Mouse (Mus musculus): ENCODE data around the gene Psmd8. TPM values are rescaled to one million over a fixed set of nuclear protein-coding genes. Genes with fewer than 3 reads are reported as not detected.

The Psmd8 gene
- polyA plus RNA-seq, 1 experiment from 2014 or later: 307 TPM

Other genes starting within 250 kb of the Psmd8 start
- 260 and 269 TPM in 2 replicates for gene Actn4, start 218.4 kb downstream of the Psmd8 start, polyA plus RNA-seq (2016; fragmentation: Nextera tagmentation; extraction: Ambion mirVana)
- gene Eif3k, start 198.8 kb downstream of the Psmd8 start, polyA plus RNA-seq (2016; fragmentation: Nextera tagmentation; extraction: Ambion mirVana): 444 and 454 TPM in 2 replicates
- gene Map4k1, start 198.7 kb downstream of the Psmd8 start, polyA plus RNA-seq (2016; fragmentation: Nextera tagmentation; extraction: Ambion mirVana): 11.6 and 14.4 TPM in 2 replicates
- gene Ryr1, start 55.5 kb downstream of the Psmd8 start, polyA plus RNA-seq (2016; fragmentation: Nextera tagmentation; extraction: Ambion mirVana): 1.8 TPM in 2 replicates
- gene Rasgrp4, start 45.9 kb downstream of the Psmd8 start, polyA plus RNA-seq (2016; fragmentation: Nextera tagmentation; extraction: Ambion mirVana): 0.66 and 0.73 TPM in 2 replicates
- 10.8 and 12.3 TPM in 2 replicates for gene Fam98c, start 24.5 kb downstream of the Psmd8 start, polyA plus RNA-seq (2016; fragmentation: Nextera tagmentation; extraction: Ambion mirVana)
- 0.48 and 0.55 TPM in 2 replicates for gene Ggn, start 10.5 kb downstream of the Psmd8 start, polyA plus RNA-seq (2016; fragmentation: Nextera tagmentation; extraction: Ambion mirVana)
- gene Spred3, start 10.3 kb downstream of the Psmd8 start, polyA plus RNA-seq (2016; fragmentation: Nextera tagmentation; extraction: Ambion mirVana): 3.3 and 4.1 TPM in 2 replicates
- gene Catsperg1, start 33.3 kb upstream of the Psmd8 start, polyA plus RNA-seq (2016; fragmentation: Nextera tagmentation; extraction: Ambion mirVana): 0.10 and 0.24 TPM in 2 replicates
- 0.74 and 1.1 TPM in 2 replicates for gene Kcnk6, start 51.8 kb upstream of the Psmd8 start, polyA plus RNA-seq (2016; fragmentation: Nextera tagmentation; extraction: Ambion mirVana)
- gene Yif1b, start 57.6 kb upstream of the Psmd8 start, polyA plus RNA-seq (2016; fragmentation: Nextera tagmentation; extraction: Ambion mirVana): 100 and 102 TPM in 2 replicates
- 4.4 and 4.6 TPM in 2 replicates for gene 2200002D01Rik, start 67.8 kb upstream of the Psmd8 start, polyA plus RNA-seq (2016; fragmentation: Nextera tagmentation; extraction: Ambion mirVana)
- 75.5 and 79.3 TPM in 2 replicates for gene Spint2, start 101.2 kb upstream of the Psmd8 start, polyA plus RNA-seq (2016; fragmentation: Nextera tagmentation; extraction: Ambion mirVana)
- 29.7 and 30.5 TPM in 2 replicates for gene Ppp1r14a, start 108.6 kb upstream of the Psmd8 start, polyA plus RNA-seq (2016; fragmentation: Nextera tagmentation; extraction: Ambion mirVana)
- 24.8 and 28.9 TPM in 2 replicates for gene Dpf1, start 123.2 kb upstream of the Psmd8 start, polyA plus RNA-seq (2016; fragmentation: Nextera tagmentation; extraction: Ambion mirVana)